Mouse (Mus musculus): ENCODE data around the gene Fancc.

DNA sequence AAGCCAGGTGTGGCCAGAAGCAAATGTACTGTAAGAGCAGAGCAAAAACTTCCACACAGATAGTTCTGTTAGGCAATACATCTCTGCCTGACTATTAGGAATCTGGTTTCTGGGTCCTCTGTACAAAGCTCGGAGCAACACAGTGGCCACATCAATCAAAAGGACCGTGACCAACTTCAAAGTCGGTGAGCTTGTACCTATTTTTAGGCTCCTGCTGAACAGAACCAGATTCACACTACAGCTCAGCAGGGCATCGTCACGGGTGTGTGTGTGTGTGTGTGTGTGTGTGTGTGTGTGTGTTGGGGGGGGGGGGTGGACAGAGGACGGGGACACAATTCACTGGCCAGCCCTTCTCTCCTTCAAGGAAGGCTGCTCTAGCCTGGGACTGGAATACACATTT, 15.3 kb upstream of the Fancc start:
- TF ChIP-seq CTCF (IDR thresholded peaks at IDR 0.05; ENCODE audit: low read depth) (no peak), EP300 (IDR thresholded peaks at IDR 0.05; ENCODE audit: low read depth) (no peak)
